Mouse (Mus musculus): ENCODE measurements around the gene Pdpk1.
A peak's percentile ranks its signal among the peaks of the same experiment; 100 is the strongest.
"Not testable (repeated sequence)": the region's sequence is repeated elsewhere in the genome, so short reads cannot be mapped to it uniquely, and the experiment has no call there.

Gene Pdpk1

GRCm38 (mm10) chr17:24113031-24113430, 37.7 kb downstream of the Pdpk1 start:
- DNase-seq, result no peak

GRCm38 (mm10) chr17:24111256-24111655, 39.5 kb downstream of the Pdpk1 start:
- no peak for DNase-seq

GRCm38 (mm10) chr17:24108896-24109295, 41.8 kb downstream of the Pdpk1 start:
- DNase-seq, result no peak

- DNase-seq, result no peak
These were observed 45.6 kb downstream of the Pdpk1 start for GRCm38 (mm10) chr17:24105111-24105510.

DNA sequence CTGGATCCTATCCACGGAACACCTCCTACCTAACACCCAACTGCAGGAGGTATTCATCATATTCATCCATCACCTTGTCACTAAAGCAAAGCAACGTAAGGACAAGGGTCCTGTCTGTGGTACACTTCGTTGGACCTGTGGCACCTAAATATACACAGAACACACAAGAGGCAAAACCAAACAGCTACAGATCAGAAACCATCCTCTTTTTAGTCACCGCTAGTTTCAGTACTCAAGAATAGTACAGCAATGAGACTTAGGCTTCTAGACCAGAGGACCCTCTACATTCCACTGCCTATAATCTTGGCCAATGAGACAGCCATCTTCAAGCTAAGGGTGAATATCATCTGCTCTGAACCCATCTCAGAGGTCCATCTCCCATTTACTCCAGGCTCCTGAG, 52.4 kb downstream of the Pdpk1 start:
- no peak for DNase-seq

DNA sequence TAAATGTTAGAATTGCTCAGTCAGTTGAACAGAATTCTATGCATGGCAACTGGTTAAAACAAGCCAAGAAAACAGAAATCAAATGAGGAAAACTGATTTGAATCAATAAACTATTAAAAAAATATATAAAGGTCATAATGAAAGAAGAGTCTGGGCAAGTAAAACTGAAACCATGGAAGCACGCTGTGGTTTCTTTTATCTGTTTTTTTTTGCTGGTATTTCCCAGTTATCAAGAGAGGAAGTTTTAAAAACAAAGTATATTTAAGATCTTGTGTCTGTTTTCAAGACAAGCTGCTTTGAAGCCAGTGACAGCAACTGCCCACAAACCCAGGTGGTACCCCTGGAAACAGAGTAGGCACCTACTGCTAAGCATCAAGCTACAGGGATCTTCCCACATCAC, 60.1 kb downstream of the Pdpk1 start:
- DNase-seq, result no peak

GRCm38 (mm10) chr17:24086399-24086798, 64.3 kb downstream of the Pdpk1 start:
- DNase-seq, result not testable (repeated sequence)

GRCm38 (mm10) chr17:24084593-24084992, 66.1 kb downstream of the Pdpk1 start:
- no peak for DNase-seq

DNA sequence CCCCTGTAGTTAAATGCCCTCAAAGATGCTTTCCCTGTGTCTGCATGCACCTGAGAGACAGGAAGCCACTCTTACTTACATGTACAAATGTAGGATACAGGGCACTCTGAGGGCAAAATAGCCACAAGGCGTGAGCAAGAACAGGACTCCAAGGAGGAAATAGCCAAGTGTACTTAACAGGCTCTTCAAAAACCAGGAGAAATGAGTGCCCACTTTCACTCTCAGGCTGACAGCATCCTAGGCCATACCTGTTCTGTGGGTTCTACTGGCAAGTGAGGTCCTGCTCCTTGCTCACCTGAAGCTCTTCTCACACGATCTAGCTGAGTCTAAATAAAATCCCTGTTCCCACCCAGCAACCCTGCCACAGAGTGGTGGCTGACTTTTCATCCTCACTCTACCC, 73.6 kb downstream of the Pdpk1 start:
- DNase-seq, result no peak

DNA sequence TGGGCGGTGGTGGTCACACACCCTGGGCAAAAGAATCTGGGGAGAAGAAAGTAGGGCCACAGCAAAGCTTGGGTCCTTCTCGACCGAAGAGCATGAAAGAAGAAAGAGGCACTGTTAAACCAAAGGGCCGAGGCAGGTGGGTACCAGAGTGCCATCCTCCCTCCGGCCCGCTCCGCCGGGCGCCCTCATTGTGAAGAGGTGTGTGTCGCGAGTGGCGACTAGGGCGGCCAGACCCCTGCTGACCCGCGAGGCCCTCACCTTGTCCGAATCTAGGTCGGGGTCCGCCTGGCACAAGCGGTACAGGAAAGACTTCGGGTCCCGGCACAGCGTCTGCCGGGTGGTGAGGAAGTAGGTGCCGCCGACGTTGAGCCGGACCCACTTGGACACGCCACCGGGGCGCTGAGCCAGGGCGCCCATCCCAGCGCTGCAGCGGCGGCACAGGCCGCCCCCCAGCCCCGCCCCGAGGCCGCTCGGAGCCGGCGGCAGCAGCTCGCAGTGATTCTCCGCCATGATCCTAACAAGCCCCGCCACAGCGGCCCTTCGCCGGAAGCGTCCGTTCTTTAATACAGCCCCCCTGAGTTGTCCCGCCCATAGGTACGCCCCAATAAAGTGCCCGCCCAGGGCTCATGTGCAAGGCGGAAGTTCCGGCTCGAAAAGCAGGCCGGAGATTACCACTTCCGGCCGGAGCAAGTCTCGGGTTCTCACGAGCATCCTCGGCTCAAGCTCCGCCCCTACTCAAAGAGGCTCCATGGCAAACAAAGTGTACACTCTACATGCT, 77.6 kb downstream of the Pdpk1 start, which contains the start of gene Kctd5:
TSS of gene Kctd5 (minus strand) at position 567 of the 778 bp plus-strand sequence.
- peak; percentile 71 to 81 for DNase-seq

GRCm38 (mm10) chr17:24069531-24069930, 81.2 kb downstream of the Pdpk1 start:
- DNase-seq, result no peak

DNA sequence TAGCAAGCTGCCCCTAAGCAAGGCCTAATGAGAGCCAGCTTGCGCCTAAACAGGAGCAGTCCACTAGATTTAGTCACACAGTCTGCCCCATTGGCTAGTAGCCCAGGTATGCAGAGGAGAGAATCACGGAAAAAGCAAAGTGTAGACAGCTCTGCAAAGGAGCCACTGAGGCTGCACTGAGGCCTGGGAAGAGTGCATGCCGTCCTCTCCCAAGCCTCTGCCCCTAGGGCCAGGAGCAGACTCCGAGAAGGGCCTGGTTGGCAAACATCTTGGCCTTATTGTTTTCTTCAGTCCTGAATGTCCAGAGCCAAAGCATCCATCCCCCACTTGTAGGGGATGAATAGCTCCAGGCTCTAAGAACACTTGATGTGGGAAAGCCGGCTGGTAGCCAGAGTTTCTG, 82.5 kb downstream of the Pdpk1 start:
- no peak for DNase-seq

GRCm38 (mm10) chr17:24062459-24063155, 88.1 kb downstream of the Pdpk1 start:
- DNase-seq, result no peak

GRCm38 (mm10) chr17:24057730-24058245, 92.9 kb downstream of the Pdpk1 start:
- DNase-seq, result no peak

- DNase-seq, result no peak
These were observed 93.8 kb downstream of the Pdpk1 start for GRCm38 (mm10) chr17:24056636-24057625.

DNA sequence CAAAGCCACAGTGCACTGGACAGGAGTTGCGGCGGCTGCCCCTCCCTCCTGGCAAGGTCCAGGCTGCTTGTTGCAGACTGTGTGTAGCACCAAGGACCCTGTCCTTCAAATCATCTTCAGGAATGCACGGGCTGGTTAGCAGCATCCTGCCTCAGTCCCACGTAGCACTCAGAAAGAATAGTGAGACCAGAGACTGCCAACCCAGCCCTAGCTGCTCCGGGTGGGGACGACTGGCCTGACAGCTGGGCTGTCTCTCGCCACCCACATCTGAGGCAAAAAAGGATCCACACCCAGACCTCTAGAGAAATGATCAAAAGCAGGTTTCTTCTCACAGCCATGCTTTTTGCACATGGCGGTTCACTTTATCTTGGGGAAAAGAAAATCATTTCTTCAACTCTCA, 101.7 kb downstream of the Pdpk1 start:
- no peak for DNase-seq

- DNase-seq, result no peak
These were observed 102.7 kb downstream of the Pdpk1 start for GRCm38 (mm10) chr17:24048053-24048452.

- DNase-seq, result no peak
These were observed 104.7 kb downstream of the Pdpk1 start for GRCm38 (mm10) chr17:24046026-24046425.

DNA sequence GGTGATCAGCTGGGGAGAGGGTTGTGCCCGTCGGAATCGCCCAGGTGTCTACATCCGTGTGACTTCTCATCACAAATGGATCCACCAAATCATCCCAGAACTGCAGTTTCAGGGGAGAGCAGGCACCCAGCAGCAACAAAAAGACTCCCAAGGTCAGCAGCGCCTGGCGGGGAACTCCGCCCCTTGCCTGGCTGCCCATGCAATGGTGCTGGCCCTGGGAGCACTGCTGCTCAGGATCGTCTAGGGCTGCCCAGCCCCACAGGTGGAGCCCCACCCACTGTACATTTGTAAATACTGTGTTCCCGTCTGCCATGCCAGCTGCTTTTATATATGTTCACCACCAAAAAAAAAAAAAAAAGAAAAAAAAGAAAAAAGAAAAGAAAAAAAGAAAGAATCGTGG, 105.1 kb downstream of the Pdpk1 start:
- no peak for DNase-seq

- no peak for DNase-seq
These were observed 106.2 kb downstream of the Pdpk1 start for GRCm38 (mm10) chr17:24044482-24044881.

- DNase-seq, result no peak
These were observed 112.9 kb downstream of the Pdpk1 start, which contains the start of gene Prss27 for GRCm38 (mm10) chr17:24037844-24038243. Gene Prss27 (plus strand): TSS chr17:24038144.

DNA sequence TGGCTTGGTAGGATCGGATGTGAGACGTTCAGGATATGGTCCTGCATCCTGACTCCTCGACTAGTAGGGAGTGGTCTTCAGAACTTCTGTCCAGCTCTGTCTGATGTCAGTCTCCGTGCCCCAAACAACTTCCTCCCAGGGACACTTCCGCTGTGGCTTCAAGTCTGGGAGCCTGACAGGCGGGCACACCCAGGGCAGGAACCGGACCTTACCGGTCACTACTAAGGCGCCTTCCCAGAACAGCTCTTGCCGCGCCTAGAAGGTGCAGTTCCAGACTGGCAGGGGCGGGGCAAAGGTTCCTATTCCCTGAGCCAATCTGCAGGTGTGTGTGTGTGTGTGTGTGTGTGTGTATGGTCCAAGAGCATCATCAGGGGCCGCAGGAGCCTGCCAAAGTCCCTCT, 113.4 kb downstream of the Pdpk1 start:
- no peak for DNase-seq

- no peak for DNase-seq
These were observed 113.8 kb downstream of the Pdpk1 start for GRCm38 (mm10) chr17:24036954-24037353.

All from thymus, adult 18-20 months (tissue).